Mouse (Mus musculus) liver, embryonic 14.5 days (tissue): ENCODE measurements around the gene Fpr2. TPM values are rescaled to one million over a fixed set of nuclear protein-coding genes. Genes with fewer than 3 reads are reported as not detected.

Experiments used
- ATAC-seq: fragments of 200-750 bp; cut with Nextera tagmentation; 2 replicates; pipeline ENCODE4 v1.8.0; 2017; ENCODE audit warnings: moderate number of reproducible peaks, mild to moderate bottlenecking, moderate library complexity; ENCODE audit not compliant: insufficient read depth
- DNase-seq, 3 experiments: peaks; one replicate each; pipeline ENCODE4 v3.0.0-alpha.2; 2012 to 2013; ENCODE audit warnings: low read depth in 3 of 3, low spot score in 3 of 3
- H3K27ac ChIP-seq: fragments of 300-500 bp; sonication (generic); 2 replicates; pipeline ENCODE4 v1.5.1; 2014; ENCODE audit warnings: moderate library complexity, mild to moderate bottlenecking, control low read depth, inconsistent platforms
- H3K27me3 ChIP-seq: fragments of 300-500 bp; sonication (generic); 2 replicates; pipeline ENCODE4 v1.6.1; 2014; ENCODE audit warnings: mild to moderate bottlenecking, low read length, moderate library complexity; ENCODE audit not compliant: control insufficient read depth, insufficient read depth
- H3K36me3 ChIP-seq: fragments of 300-500 bp; sonication (generic); replicated peaks from 2 replicates; pipeline ENCODE4 v1.6.1; 2014; ENCODE audit warnings: low read depth; ENCODE audit not compliant: control insufficient read depth, insufficient read depth
- H3K4me1 ChIP-seq, 2 experiments: fragments of 200-500 bp in 1 of 2; fragments of 300-500 bp in 1 of 2; sonication (generic) in 1 of 2; replicated peaks; 2 replicates each; pipeline ENCODE4 v1.6.1; 2012 to 2014; ENCODE audit warnings: antibody characterized with exemption in 1 of 2, inconsistent platforms in 1 of 2, low read length in 1 of 2; ENCODE audit not compliant: control insufficient read depth in 2 of 2, insufficient read depth in 2 of 2
- H3K4me2 ChIP-seq: fragments of 300-500 bp; sonication (generic); 2 replicates; pipeline ENCODE4 v1.6.1; 2014; ENCODE audit warnings: low read depth, mild to moderate bottlenecking, control low read depth, moderate library complexity
- H3K4me3 ChIP-seq, 2 experiments: fragments of 200-500 bp in 1 of 2; fragments of 300-500 bp in 1 of 2; sonication (generic) in 1 of 2; 2 replicates each; pipeline ENCODE4 v1.5.1; 2012 to 2014; ENCODE audit warnings: low read depth in 2 of 2, low read length in 2 of 2, mild to moderate bottlenecking in 2 of 2, control low read depth in 1 of 2, inconsistent platforms in 1 of 2, moderate library complexity in 1 of 2; ENCODE audit not compliant: insufficient read depth in 1 of 2
- H3K9ac ChIP-seq: fragments of 300-500 bp; sonication (generic); replicated peaks from 2 replicates; pipeline ENCODE4 v1.6.1; 2014; ENCODE audit warnings: mild to moderate bottlenecking, control low read depth, moderate library complexity
- H3K9me3 ChIP-seq: fragments of 300-500 bp; sonication (generic); 2 replicates; pipeline ENCODE4 v1.6.1; 2016; ENCODE audit warnings: low read length, mixed read lengths; ENCODE audit not compliant: control insufficient read depth
- CTCF ChIP-seq: IDR thresholded peaks from 2 replicates; pipeline ENCODE4 v1.5.1; 2016; ENCODE audit warnings: antibody characterized with exemption, low read depth, control low read depth
- EP300 ChIP-seq: IDR thresholded peaks from 2 replicates; pipeline ENCODE4 v1.6.1; 2016; ENCODE audit warnings: antibody characterized with exemption, low read depth
- polyA plus RNA-seq, 2 experiments: library from polyadenylated mRNA; depleted of rRNA in 1 of 2; stranded (reverse) in 1 of 2; unstranded in 1 of 2; fragments of >200 nt; fragmentation: Nextera tagmentation in 1 of 2; extraction: Ambion mirVana in 1 of 2; gene quantifications; 2 replicates each; pipeline versions ENCODE4 v1.2.1 to v1.2.3; 2012 to 2014

Gene Fpr2
- polyA plus RNA-seq, 2 experiments: 1.3 to 1.8 TPM

DNA sequence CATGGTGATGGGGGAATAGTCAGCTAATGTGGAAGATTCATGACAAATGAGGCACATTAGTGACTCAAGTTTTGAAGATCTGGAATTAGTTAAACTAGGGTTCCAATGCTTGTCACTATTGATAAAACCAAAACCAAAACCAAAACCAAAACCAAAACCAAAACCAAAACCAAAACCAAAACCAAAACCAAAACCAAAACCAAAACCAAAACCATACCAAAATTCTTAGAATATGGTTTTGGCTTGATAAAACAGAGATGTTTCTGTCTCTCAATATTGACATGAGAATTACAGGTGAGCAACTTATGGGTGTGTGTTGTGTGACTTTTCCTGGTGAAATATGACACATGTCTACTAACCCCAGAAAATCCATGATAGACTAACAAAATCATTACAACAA lies 30.2 kb downstream of the Fpr2 start:
- H3K4me1 ChIP-seq: no peaks in the 10 kb centered on the region
- H3K27ac ChIP-seq: no peak overlapping the region
- H3K27me3 ChIP-seq: no peaks in the 10 kb centered on the region
- H3K36me3 ChIP-seq: no peaks in the 10 kb centered on the region
- TF ChIP-seq CTCF (no peak), EP300 (no peak)
- DNase-seq (no peak), ATAC-seq (no peak)
- H3K4me3 ChIP-seq: no peak overlapping the region
- H3K9me3 ChIP-seq: no peaks in the 10 kb centered on the region
- H3K9ac ChIP-seq: no peak overlapping the region
- no peak overlapping the region for H3K4me2 ChIP-seq

Other genes starting within 250 kb of the Fpr2 start
- gene Vmn2r90, start 184.1 kb upstream of the Fpr2 start, polyA plus RNA-seq (2012; rRNA removed): not detected in 2 replicates
- not detected in 2 replicates for gene Vmn2r90, start 184.1 kb upstream of the Fpr2 start, polyA plus RNA-seq (2014; fragmentation: Nextera tagmentation; extraction: Ambion mirVana)
- 7.0 and 8.7 TPM in 2 replicates for gene Spaca6, start 60.7 kb upstream of the Fpr2 start, polyA plus RNA-seq (2012; rRNA removed)
- 1.0 and 2.1 TPM in 2 replicates for gene Spaca6, start 60.7 kb upstream of the Fpr2 start, polyA plus RNA-seq (2014; fragmentation: Nextera tagmentation; extraction: Ambion mirVana)
- gene Has1, start 32.6 kb upstream of the Fpr2 start, polyA plus RNA-seq (2012; rRNA removed): not detected in 2 replicates
- not detected in 2 replicates for gene Has1, start 32.6 kb upstream of the Fpr2 start, polyA plus RNA-seq (2014; fragmentation: Nextera tagmentation; extraction: Ambion mirVana)
- gene Fpr1, start 3.9 kb upstream of the Fpr2 start, polyA plus RNA-seq (2012; rRNA removed): 2.1 and 2.3 TPM in 2 replicates
- 2.7 and 3.2 TPM in 2 replicates for gene Fpr1, start 3.9 kb upstream of the Fpr2 start, polyA plus RNA-seq (2014; fragmentation: Nextera tagmentation; extraction: Ambion mirVana)
- gene Fpr3, start within 50 bp of the Fpr2 start, polyA plus RNA-seq (2012; rRNA removed): not detected in 2 replicates
- gene Fpr3, start within 50 bp of the Fpr2 start, polyA plus RNA-seq (2014; fragmentation: Nextera tagmentation; extraction: Ambion mirVana): not detected in 2 replicates
- not detected in 2 replicates for gene Fpr-rs4, start 133.9 kb downstream of the Fpr2 start, polyA plus RNA-seq (2012; rRNA removed)
- not detected in 2 replicates for gene Fpr-rs4, start 133.9 kb downstream of the Fpr2 start, polyA plus RNA-seq (2014; fragmentation: Nextera tagmentation; extraction: Ambion mirVana)
- gene Vmn2r124, start 161.6 kb downstream of the Fpr2 start, polyA plus RNA-seq (2012; rRNA removed): not detected in 2 replicates
- gene Vmn2r124, start 161.6 kb downstream of the Fpr2 start, polyA plus RNA-seq (2014; fragmentation: Nextera tagmentation; extraction: Ambion mirVana): not detected in 2 replicates
- not detected in 2 replicates for gene Vmn2r91, start 197.2 kb downstream of the Fpr2 start, polyA plus RNA-seq (2012; rRNA removed)
- gene Vmn2r91, start 197.2 kb downstream of the Fpr2 start, polyA plus RNA-seq (2014; fragmentation: Nextera tagmentation; extraction: Ambion mirVana): not detected in 2 replicates